Mouse (Mus musculus) spleen, adult 12 weeks (tissue): ENCODE data around the gene Endou.
"Not testable (repeated sequence)": the region's sequence is repeated elsewhere in the genome, so short reads cannot be mapped to it uniquely, and the experiment has no call there.

Experiments used
- DNase-seq: peaks from one replicate; pipeline ENCODE4 v3.0.0; 2022; ENCODE audit warnings: low spot score

Endou gene

GRCm38 (mm10) chr15:97679991-97680681 is 51.0 kb downstream of the Endou start:
- no peak for DNase-seq

- DNase-seq: no peak
Observed at GRCm38 (mm10) chr15:97677341-97677740, 53.8 kb downstream of the Endou start.

- no peak for DNase-seq
Observed at GRCm38 (mm10) chr15:97675927-97676326, 55.2 kb downstream of the Endou start.

- no peak for DNase-seq
Observed at GRCm38 (mm10) chr15:97674423-97674822, 56.7 kb downstream of the Endou start.

GRCm38 (mm10) chr15:97673256-97674000 is 57.7 kb downstream of the Endou start:
- no peak for DNase-seq

GRCm38 (mm10) chr15:97672211-97672765 is 58.9 kb downstream of the Endou start:
- no peak for DNase-seq

- DNase-seq: no peak
Observed at GRCm38 (mm10) chr15:97670554-97670953, 60.6 kb downstream of the Endou start.

- DNase-seq: not testable (repeated sequence)
Observed at GRCm38 (mm10) chr15:97668158-97668877, 62.8 kb downstream of the Endou start.

GRCm38 (mm10) chr15:97667437-97667836 is 63.7 kb downstream of the Endou start:
- DNase-seq: peak; percentile 52

- DNase-seq: no peak
Observed at GRCm38 (mm10) chr15:97666457-97666770, 64.7 kb downstream of the Endou start.

GRCm38 (mm10) chr15:97665770-97666456 is 65.2 kb downstream of the Endou start:
- no peak for DNase-seq

- DNase-seq: no peak
Observed at GRCm38 (mm10) chr15:97664981-97665668, 66.0 kb downstream of the Endou start.

- peak; percentile 64 for DNase-seq
Observed at GRCm38 (mm10) chr15:97663750-97664406, 67.3 kb downstream of the Endou start.
